In genomic region chr11:65651426-65651825, GRCm38 (mm10) we compare ENCODE assay signal across 27 mouse cellular contexts.
DNase-seq lines count a peak whose midpoint lies in the region; ATAC-seq and TF ChIP-seq lines count a peak whose summit lies in the region.
"Had no signal": no experiment of that assay in that cellular context is flagged by ENCODE, and none has a peak within 500 bp of the region (broad histone marks: within the 10 kb centered on the region; RNA-seq: fewer than 3 reads in every experiment).

No protein-coding gene starts in this region.

- 23% methylated on average over 7 of the region's 7 CpGs for WGBS in heart, embryonic 12.5 days
- 13% methylated on average over 7 of the region's 7 CpGs for WGBS in heart, postnatal 0 days
- WGBS in liver, embryonic 13.5 days (ENCODE audit: insufficient replicate concordance) = 57% methylated on average over 7 of the region's 7 CpGs

- no peak for TF ChIP-seq CTCF in heart, postnatal 0 days (IDR thresholded peaks at IDR 0.05; ENCODE audit: low read depth)
- TF ChIP-seq CTCF in brain, embryonic 14.5 days (IDR thresholded peaks at IDR 0.05; ENCODE audit: borderline replicate concordance, extremely low read depth, insufficient read depth, insufficient read length) = no peak

- intact Hi-C loops in heart, postnatal 10 days (cut with DNase I) = no loop called here
- intact Hi-C loops in heart, postnatal 36 days (cut with DNase I) = no loop called here

- no peak overlapping the region for H3K9ac ChIP-seq in heart, embryonic 12.5 days
- no peak overlapping the region for H3K9ac ChIP-seq in heart, postnatal 0 days (replicated peaks; ENCODE audit: low read depth, low read length)
- peak overlapping the region; percentile 28; the same call in 1 of the 2 replicates for H3K9ac ChIP-seq in liver, embryonic 13.5 days
- H3K9ac ChIP-seq: embryonic facial prominence, embryonic 12.5 days; kidney, embryonic 15.5 days; limb, embryonic 12.5 days had no signal

- no peak for TF ChIP-seq EP300 in heart, postnatal 0 days (IDR thresholded peaks at IDR 0.05; ENCODE audit: low read depth)

- peak overlapping the region; percentile 99 for H3K27ac ChIP-seq in heart, embryonic 12.5 days (ENCODE audit: poor library complexity, severe bottlenecking)
- H3K27ac ChIP-seq in heart, postnatal 0 days (ENCODE audit: low read depth) = peak overlapping the region; percentile 95
- H3K27ac ChIP-seq in liver, embryonic 13.5 days = peak overlapping the region; percentile 93
- H3K27ac ChIP-seq: embryonic facial prominence, embryonic 12.5 days; kidney, embryonic 15.5 days; layer of hippocampus, adult 2 months; left cerebral cortex, adult 2 months; limb, embryonic 12.5 days had no signal

- no peak for ATAC-seq in heart, embryonic 12.5 days (ENCODE audit: insufficient number of reproducible peaks, low FRiP score)
- ATAC-seq in heart, postnatal 0 days (ENCODE audit: insufficient read depth, low read depth) = no peak
- no peak for ATAC-seq in liver, embryonic 13.5 days (ENCODE audit: low read depth)
- ATAC-seq: forebrain, embryonic 16.5 days; hindbrain, embryonic 16.5 days had no signal

- no peaks in the 10 kb centered on the region for H3K27me3 ChIP-seq in heart, embryonic 12.5 days (replicated peaks)
- H3K27me3 ChIP-seq in heart, postnatal 0 days (ENCODE audit: control insufficient read depth, insufficient read depth, low read length) = no peaks in the 10 kb centered on the region
- no peaks in the 10 kb centered on the region for H3K27me3 ChIP-seq in liver, embryonic 13.5 days
- H3K27me3 ChIP-seq: embryonic facial prominence, embryonic 12.5 days; kidney, embryonic 15.5 days; limb, embryonic 12.5 days had no signal

- H3K9me3 ChIP-seq in heart, embryonic 12.5 days (replicated peaks) = no peaks in the 10 kb centered on the region
- H3K9me3 ChIP-seq in heart, postnatal 0 days (replicated peaks; ENCODE audit: control insufficient read depth, low read length) = no peaks in the 10 kb centered on the region
- no peaks in the 10 kb centered on the region for H3K9me3 ChIP-seq in liver, embryonic 13.5 days (replicated peaks)
- H3K9me3 ChIP-seq: embryonic facial prominence, embryonic 12.5 days; forebrain, embryonic 10.5 days; kidney, embryonic 15.5 days; limb, embryonic 12.5 days had no signal

- H3K4me3 ChIP-seq in heart, embryonic 12.5 days = no peak overlapping the region
- no peak overlapping the region for H3K4me3 ChIP-seq in heart, postnatal 0 days (ENCODE audit: low read depth, low read length)
- H3K4me3 ChIP-seq in liver, embryonic 13.5 days (replicated peaks) = no peak overlapping the region
- H3K4me3 ChIP-seq: embryonic facial prominence, embryonic 12.5 days; forebrain, embryonic 10.5 days; kidney, embryonic 15.5 days; layer of hippocampus, adult 2 months; left cerebral cortex, adult 2 months; limb, embryonic 12.5 days had no signal

- no peak overlapping the region for H3K4me2 ChIP-seq in heart, embryonic 12.5 days
- no peak overlapping the region for H3K4me2 ChIP-seq in heart, postnatal 0 days (ENCODE audit: low read depth, low read length)
- H3K4me2 ChIP-seq in liver, embryonic 13.5 days = peak overlapping the region; percentile 4; the same call in 1 of the 2 replicates
- H3K4me2 ChIP-seq: embryonic facial prominence, embryonic 12.5 days; kidney, embryonic 15.5 days; limb, embryonic 12.5 days had no signal

- no peak for DNase-seq in heart, postnatal 10 days
- no peak for DNase-seq in heart, postnatal 0 days (ENCODE audit: low spot score)
- no peak for DNase-seq in heart, postnatal 36 days
- peak; percentile 23 for DNase-seq in brain, embryonic 14.5 days (ENCODE audit: low read depth)
- DNase-seq in liver, embryonic 13.5 days = no peak
- DNase-seq in adrenal gland, postnatal 10 days = no peak
- DNase-seq: adrenal gland, adult 8-10 months; B cell, adult 2 months; cerebellum, adult 11 months; cerebellum, adult 9-11 months; embryo, embryonic 11 days; kidney, adult 18-20 months; kidney, postnatal 25 days; lung, postnatal 14 days; midbrain, embryonic 14.5 days; retina, postnatal 1 day; right cerebral cortex, postnatal 14 days; thymus, postnatal 4 days had no signal

- no peaks in the 10 kb centered on the region for H3K36me3 ChIP-seq in heart, embryonic 12.5 days
- H3K36me3 ChIP-seq in heart, postnatal 0 days (replicated peaks; ENCODE audit: control insufficient read depth, insufficient read depth, low read length) = no peaks in the 10 kb centered on the region
- no peaks in the 10 kb centered on the region for H3K36me3 ChIP-seq in liver, embryonic 13.5 days
- H3K36me3 ChIP-seq: embryonic facial prominence, embryonic 12.5 days; forebrain, embryonic 10.5 days; kidney, embryonic 15.5 days; limb, embryonic 12.5 days had no signal

- no peak for TF ChIP-seq POLR2A in brain, embryonic 14.5 days (IDR thresholded peaks at IDR 0.05; ENCODE audit: borderline replicate concordance, extremely low read depth, insufficient read depth, insufficient read length, poor library complexity, severe bottlenecking)

- H3K4me1 ChIP-seq in heart, embryonic 12.5 days (replicated peaks) = peaks cover 65% of the 10 kb centered on the region
- H3K4me1 ChIP-seq in heart, postnatal 0 days (ENCODE audit: control insufficient read depth, insufficient read depth) = peaks cover 53% of the 10 kb centered on the region
- H3K4me1 ChIP-seq in liver, embryonic 13.5 days (replicated peaks) = peaks cover 61% of the 10 kb centered on the region
- H3K4me1 ChIP-seq: embryonic facial prominence, embryonic 12.5 days; forebrain, embryonic 10.5 days; limb, embryonic 12.5 days had no signal
